Mouse (Mus musculus): ENCODE measurements at regions not wholly inside any gene's neighbourhood (a gene's known extent, or its start where the extent isn't known, plus 50 kb on each side); places are given as distances from the start of the nearest gene placed in this dataset.
A peak's percentile ranks its signal among the peaks of the same experiment; 100 is the strongest.

- DNase-seq = no peak
- H3K4me1 ChIP-seq (ENCODE audit: control insufficient read depth, insufficient read depth, low read length) = no peaks in the 10 kb centered on the region
- H3K27me3 ChIP-seq (replicated peaks; ENCODE audit: control insufficient read depth, insufficient read depth, low read length) = no peaks in the 10 kb centered on the region
- TF ChIP-seq CTCF (conservative IDR thresholded peaks at IDR 0.05; ENCODE audit: insufficient read depth, insufficient read length, low read depth, low read length) (no peak), POLR2A (IDR thresholded peaks at IDR 0.05; ENCODE audit: low read depth, low read length) (no peak)
- WGBS = 82% methylated on average over 6 of the region's 6 CpGs
- H3K4me3 ChIP-seq (ENCODE audit: insufficient read depth, low read depth, low read length) = no peak overlapping the region
- no peaks in the 10 kb centered on the region for H3K36me3 ChIP-seq (ENCODE audit: control insufficient read depth, insufficient read depth, low read length)
- H3K27ac ChIP-seq (ENCODE audit: insufficient read depth, low read depth, low read length) = no peak overlapping the region
These were observed 349.7 kb downstream of the Pik3r1 start for GRCm38 (mm10) chr13:101418272-101418671.

DNA sequence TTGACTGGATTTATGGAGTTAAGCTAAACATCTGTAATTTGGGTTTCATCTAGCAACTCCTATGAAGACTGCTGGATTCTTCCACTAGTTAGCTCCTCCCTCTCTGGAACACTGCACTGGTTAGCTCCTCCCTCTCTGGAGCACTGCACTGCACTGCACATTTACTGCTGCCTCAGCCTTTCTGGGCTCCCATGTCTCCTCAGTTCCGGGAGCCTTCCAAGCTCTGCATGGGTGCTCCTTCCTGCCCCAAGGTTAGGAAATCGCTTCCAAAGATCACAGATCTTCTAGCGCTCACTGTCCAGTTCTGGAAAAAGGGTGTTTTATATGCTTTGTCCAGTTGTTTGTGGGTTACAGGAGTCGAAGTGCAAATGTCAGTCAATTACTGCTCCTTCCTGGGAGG lies 359.1 kb downstream of the Pik3r1 start:
- no peaks in the 10 kb centered on the region for H3K27me3 ChIP-seq (replicated peaks; ENCODE audit: control insufficient read depth, insufficient read depth, low read length)

DNA sequence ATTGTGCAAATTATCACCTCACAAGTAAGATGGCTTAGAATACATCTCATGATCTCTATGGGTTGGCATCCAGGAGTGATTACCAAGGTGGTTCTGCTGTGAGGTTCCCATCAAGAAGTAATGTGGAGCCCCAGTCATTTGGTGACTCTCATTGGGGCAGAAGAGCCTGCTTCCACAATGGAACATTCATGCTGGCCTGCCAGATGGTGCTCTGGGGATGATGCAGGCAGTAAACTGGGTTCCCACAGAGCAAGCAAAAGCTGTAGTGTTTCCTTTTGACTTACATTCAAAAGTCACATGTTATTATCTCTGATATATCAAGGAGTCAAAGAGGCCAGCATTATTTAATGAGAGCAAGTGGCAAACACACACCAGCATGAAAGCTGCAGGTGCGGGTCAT lies 360.4 kb downstream of the Pik3r1 start:
- WGBS = 100% methylated on average over 1 of the region's 1 CpGs
- Histone ChIP-seq H3K27me3 (replicated peaks; ENCODE audit: control insufficient read depth, insufficient read depth, low read length) (no peaks in the 10 kb centered on the region), H3K36me3 (ENCODE audit: control insufficient read depth, insufficient read depth, low read length) (no peaks in the 10 kb centered on the region), H3K4me1 (ENCODE audit: control insufficient read depth, insufficient read depth, low read length) (no peaks in the 10 kb centered on the region), H3K27ac (ENCODE audit: insufficient read depth, low read depth, low read length) (no peak overlapping the region), H3K4me3 (ENCODE audit: insufficient read depth, low read depth, low read length) (no peak overlapping the region)
- DNase-seq = no peak
- TF ChIP-seq CTCF (conservative IDR thresholded peaks at IDR 0.05; ENCODE audit: insufficient read depth, insufficient read length, low read depth, low read length) (no peak), POLR2A (IDR thresholded peaks at IDR 0.05; ENCODE audit: low read depth, low read length) (no peak)

More for the DNA sequence above, 359.1 kb downstream of the Pik3r1 start:
- no peak overlapping the region for H3K4me3 ChIP-seq (ENCODE audit: insufficient read depth, low read depth, low read length)
- H3K36me3 ChIP-seq (ENCODE audit: control insufficient read depth, insufficient read depth, low read length) = no peaks in the 10 kb centered on the region
- TF ChIP-seq CTCF (conservative IDR thresholded peaks at IDR 0.05; ENCODE audit: insufficient read depth, insufficient read length, low read depth, low read length) (no peak), POLR2A (IDR thresholded peaks at IDR 0.05; ENCODE audit: low read depth, low read length) (no peak)
- H3K4me1 ChIP-seq (ENCODE audit: control insufficient read depth, insufficient read depth, low read length) = no peaks in the 10 kb centered on the region
- peak; percentile 16 for DNase-seq
- no peak overlapping the region for H3K27ac ChIP-seq (ENCODE audit: insufficient read depth, low read depth, low read length)
- 45% methylated on average over 4 of the region's 4 CpGs for WGBS

DNA sequence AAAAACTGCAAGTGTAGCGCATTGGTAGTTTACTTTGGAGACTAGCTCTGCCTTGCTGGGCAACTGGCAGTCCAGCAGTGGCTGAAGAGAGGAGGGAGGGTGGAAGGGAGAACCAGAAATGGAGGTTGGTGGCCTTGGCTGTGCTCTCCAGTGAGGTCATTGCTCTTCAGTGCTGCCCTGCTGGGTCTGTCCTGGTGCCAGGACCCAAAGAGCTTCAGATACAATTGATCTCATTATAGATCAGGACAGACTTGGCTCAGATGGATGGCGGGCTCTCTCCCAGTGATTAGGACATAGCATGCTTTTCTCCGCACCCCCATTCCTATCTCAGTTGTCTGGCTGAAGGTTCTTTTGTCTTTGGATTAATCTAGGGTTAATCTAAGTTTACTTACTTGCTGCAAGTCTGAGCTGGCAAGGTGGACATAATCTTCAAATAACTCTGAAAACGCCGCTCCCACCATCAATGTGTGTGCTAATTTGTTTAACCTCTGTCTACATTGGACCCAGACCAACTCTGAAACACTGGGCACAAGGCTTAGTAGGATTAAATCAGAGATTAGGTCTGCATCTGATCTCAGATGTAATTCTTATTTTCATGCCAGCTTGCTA lies 394.3 kb downstream of the Pik3r1 start:
- H3K27me3 ChIP-seq (replicated peaks; ENCODE audit: control insufficient read depth, insufficient read depth, low read length) = no peaks in the 10 kb centered on the region
- DNase-seq = no peak
- TF ChIP-seq CTCF (conservative IDR thresholded peaks at IDR 0.05; ENCODE audit: insufficient read depth, insufficient read length, low read depth, low read length) = no peak; the same call in 1 of the 2 replicates
- TF ChIP-seq POLR2A (IDR thresholded peaks at IDR 0.05; ENCODE audit: low read depth, low read length) = no peak
- WGBS = 86% methylated on average over 5 of the region's 5 CpGs
- peaks cover 10% of the 10 kb centered on the region; the same call in 1 of the 2 replicates for H3K4me1 ChIP-seq (ENCODE audit: control insufficient read depth, insufficient read depth, low read length)
- H3K4me3 ChIP-seq (ENCODE audit: insufficient read depth, low read depth, low read length) = no peak overlapping the region
- no peak overlapping the region for H3K27ac ChIP-seq (ENCODE audit: insufficient read depth, low read depth, low read length)
- H3K36me3 ChIP-seq (ENCODE audit: control insufficient read depth, insufficient read depth, low read length) = no peaks in the 10 kb centered on the region

- 43% methylated on average over 1 of the region's 1 CpGs for WGBS
- Histone ChIP-seq H3K4me1 (ENCODE audit: control insufficient read depth, insufficient read depth, low read length) (peaks cover 10% of the 10 kb centered on the region; the same call in 1 of the 2 replicates), H3K4me3 (ENCODE audit: insufficient read depth, low read depth, low read length) (no peak overlapping the region), H3K36me3 (ENCODE audit: control insufficient read depth, insufficient read depth, low read length) (no peaks in the 10 kb centered on the region), H3K27me3 (replicated peaks; ENCODE audit: control insufficient read depth, insufficient read depth, low read length) (no peaks in the 10 kb centered on the region), H3K27ac (ENCODE audit: insufficient read depth, low read depth, low read length) (no peak overlapping the region)
- TF ChIP-seq CTCF (conservative IDR thresholded peaks at IDR 0.05; ENCODE audit: insufficient read depth, insufficient read length, low read depth, low read length) (no peak), POLR2A (IDR thresholded peaks at IDR 0.05; ENCODE audit: low read depth, low read length) (no peak)
- peak; percentile 85 for DNase-seq
These were observed 396.1 kb downstream of the Pik3r1 start for GRCm38 (mm10) chr13:101371906-101372305.

GRCm38 (mm10) chr13:101368170-101368569 lies 399.8 kb downstream of the Pik3r1 start:
- H3K36me3 ChIP-seq (ENCODE audit: control insufficient read depth, insufficient read depth, low read length) = no peaks in the 10 kb centered on the region
- DNase-seq = no peak
- WGBS = 66% methylated on average over 5 of the region's 5 CpGs
- no peak overlapping the region for H3K4me3 ChIP-seq (ENCODE audit: insufficient read depth, low read depth, low read length)
- TF ChIP-seq POLR2A (IDR thresholded peaks at IDR 0.05; ENCODE audit: low read depth, low read length) (no peak), CTCF (conservative IDR thresholded peaks at IDR 0.05; ENCODE audit: insufficient read depth, insufficient read length, low read depth, low read length) (no peak)
- no peak overlapping the region for H3K27ac ChIP-seq (ENCODE audit: insufficient read depth, low read depth, low read length)
- peaks cover 10% of the 10 kb centered on the region; the same call in 1 of the 2 replicates for H3K4me1 ChIP-seq (ENCODE audit: control insufficient read depth, insufficient read depth, low read length)
- no peaks in the 10 kb centered on the region for H3K27me3 ChIP-seq (replicated peaks; ENCODE audit: control insufficient read depth, insufficient read depth, low read length)

DNA sequence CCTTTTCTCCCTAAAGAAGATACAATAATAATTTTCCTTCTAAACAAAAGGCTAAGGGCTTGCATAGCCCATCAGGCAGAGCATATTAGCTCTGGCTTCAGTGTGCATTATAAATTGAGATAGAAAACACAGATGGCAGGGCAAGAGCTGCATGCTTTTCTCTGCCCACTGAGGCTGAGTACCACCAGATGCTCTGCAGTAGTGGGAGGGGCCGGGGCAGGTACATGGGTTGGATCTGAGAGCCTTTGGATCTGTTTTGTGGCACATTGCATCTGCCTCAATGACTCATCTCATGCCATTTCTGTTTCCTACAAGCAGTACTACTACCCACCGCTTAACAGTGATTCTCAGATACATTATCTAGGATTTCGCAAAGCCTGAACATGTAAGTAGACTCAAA lies 412.7 kb downstream of the Pik3r1 start:
- WGBS = 97% methylated on average over 3 of the region's 3 CpGs
- H3K36me3 ChIP-seq (ENCODE audit: control insufficient read depth, insufficient read depth, low read length) = no peaks in the 10 kb centered on the region
- DNase-seq = no peak
- no peak overlapping the region for H3K27ac ChIP-seq (ENCODE audit: insufficient read depth, low read depth, low read length)
- no peaks in the 10 kb centered on the region for H3K4me1 ChIP-seq (ENCODE audit: control insufficient read depth, insufficient read depth, low read length)
- TF ChIP-seq POLR2A (IDR thresholded peaks at IDR 0.05; ENCODE audit: low read depth, low read length) (no peak), CTCF (conservative IDR thresholded peaks at IDR 0.05; ENCODE audit: insufficient read depth, insufficient read length, low read depth, low read length) (no peak)
- no peaks in the 10 kb centered on the region for H3K27me3 ChIP-seq (replicated peaks; ENCODE audit: control insufficient read depth, insufficient read depth, low read length)
- no peak overlapping the region for H3K4me3 ChIP-seq (ENCODE audit: insufficient read depth, low read depth, low read length)
